Mouse (Mus musculus) spleen, adult 2 months (tissue): Measurements from ENCODE around the gene Ncf4. TPM values are rescaled to one million over a fixed set of nuclear protein-coding genes. Genes with fewer than 3 reads are reported as not detected.

Experiments used
- DNase-seq, 2 experiments: peaks; one replicate each; pipeline versions ENCODE4 v3.0.0 to v3.0.0-alpha.2; 2012 to 2021; ENCODE audit warnings: low spot score in 2 of 2, low read depth in 1 of 2
- H3K27ac ChIP-seq: fragments of 200-500 bp; 2 replicates; pipeline ENCODE4 v1.5.1; 2012; ENCODE audit warnings: low read length, inconsistent platforms; ENCODE audit not compliant: insufficient read depth
- H3K27me3 ChIP-seq: fragments of 200-500 bp; 2 replicates; pipeline ENCODE4 v1.6.1; 2012; ENCODE audit warnings: mild to moderate bottlenecking, moderate library complexity, low read length, inconsistent platforms; ENCODE audit not compliant: control insufficient read depth, insufficient read depth
- H3K36me3 ChIP-seq: fragments of 200-500 bp; 2 replicates; pipeline ENCODE4 v1.6.1; 2012; ENCODE audit warnings: mild to moderate bottlenecking, low read length, inconsistent platforms; ENCODE audit not compliant: control insufficient read depth, insufficient read depth
- H3K4me1 ChIP-seq: fragments of 200-500 bp; 2 replicates; pipeline ENCODE4 v1.6.1; 2011; ENCODE audit warnings: inconsistent platforms; ENCODE audit not compliant: control insufficient read depth, insufficient read depth, insufficient read length
- H3K4me3 ChIP-seq: fragments of 200-500 bp; 2 replicates; pipeline ENCODE4 v1.5.1; 2011; ENCODE audit warnings: mild to moderate bottlenecking, inconsistent platforms; ENCODE audit not compliant: insufficient read depth, insufficient read length; ENCODE audit errors: extremely low read depth
- CTCF ChIP-seq: fragments of 200-500 bp; IDR thresholded peaks from 2 replicates; pipeline ENCODE4 v1.5.1; 2011; ENCODE audit warnings: mild to moderate bottlenecking, inconsistent platforms; ENCODE audit not compliant: insufficient read depth, insufficient read length, insufficient replicate concordance; ENCODE audit errors: extremely low read depth
- POLR2A ChIP-seq: fragments of 200-500 bp; IDR thresholded peaks from 2 replicates; pipeline ENCODE4 v1.6.1; 2011; ENCODE audit warnings: low read depth, low read length, inconsistent platforms
- WGBS: fragments of 180-500 bp; shearing (Covaris S2); methylation state at CpG from one replicate; pipeline ENCODE4 v1.1.7; 2018; 5-methylcytosine and 5-hydroxymethylcytosine counted together
- polyA plus RNA-seq: library from polyadenylated mRNA; depleted of rRNA; stranded (reverse); fragments of >200 nt; gene quantifications from 2 replicates; pipeline ENCODE4 v1.2.3, GENCODE M21; 2012

Gene Ncf4
- polyA plus RNA-seq, 1 experiment: 122 TPM

DNA sequence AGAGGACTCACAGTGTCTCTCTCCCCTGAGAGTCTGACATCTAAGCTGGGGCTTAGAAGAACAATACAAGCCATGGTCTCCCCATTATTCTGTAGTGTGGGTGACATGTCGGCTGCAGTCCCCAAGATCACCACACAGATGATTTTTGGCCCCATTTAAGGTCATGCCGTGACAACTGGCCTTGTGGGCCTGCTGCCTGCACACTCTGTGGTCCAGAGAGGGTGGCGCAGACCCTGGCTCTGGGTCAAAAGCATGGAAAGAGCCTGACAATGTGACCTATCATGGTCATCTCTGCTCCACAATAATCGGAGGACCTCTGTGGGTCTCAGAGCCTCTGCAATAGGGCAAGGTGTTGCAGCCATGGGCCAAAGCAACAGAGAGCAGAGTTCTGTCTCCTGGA lies 49.1 kb downstream of the Ncf4 start:
- H3K36me3 ChIP-seq: no peaks in the 10 kb centered on the region

DNA sequence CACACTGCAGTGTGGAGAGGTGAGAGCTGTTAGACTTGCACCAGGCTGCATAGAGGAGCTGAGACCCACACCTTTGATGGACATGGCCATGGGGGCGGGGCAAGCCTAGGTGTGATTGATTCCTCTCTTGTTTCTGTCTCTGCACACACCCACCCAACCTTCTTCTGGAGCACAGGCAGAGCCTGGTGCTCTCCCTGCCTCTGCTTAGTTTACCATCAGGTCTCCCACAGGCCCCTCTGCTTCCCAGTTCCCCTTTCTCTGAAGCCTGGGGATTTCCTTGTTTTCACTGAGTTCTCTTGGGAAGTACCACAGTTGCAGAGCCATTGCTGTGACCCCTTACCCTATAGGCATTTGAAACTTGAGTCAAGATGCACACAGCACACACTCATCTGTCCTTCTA lies 54.0 kb downstream of the Ncf4 start:
- Histone ChIP-seq H3K36me3 (no peaks in the 10 kb centered on the region), H3K27me3 (no peaks in the 10 kb centered on the region), H3K4me1 (peaks cover 2% of the 10 kb centered on the region; the same call in 1 of the 2 replicates), H3K27ac (no peak overlapping the region), H3K4me3 (no peak overlapping the region)
- no peak for TF ChIP-seq CTCF
- no peak for TF ChIP-seq POLR2A
- WGBS: 91% methylated on average over 1 of the region's 1 CpGs
- no peak for DNase-seq

More for the DNA sequence above, 49.1 kb downstream of the Ncf4 start:
- Histone ChIP-seq H3K4me1 (peaks cover 2% of the 10 kb centered on the region; the same call in 1 of the 2 replicates), H3K27ac (no peak overlapping the region), H3K27me3 (no peaks in the 10 kb centered on the region), H3K4me3 (no peak overlapping the region)
- WGBS: 81% methylated on average over 4 of the region's 4 CpGs
- DNase-seq: no peak
- no peak for TF ChIP-seq CTCF
- no peak for TF ChIP-seq POLR2A

DNA sequence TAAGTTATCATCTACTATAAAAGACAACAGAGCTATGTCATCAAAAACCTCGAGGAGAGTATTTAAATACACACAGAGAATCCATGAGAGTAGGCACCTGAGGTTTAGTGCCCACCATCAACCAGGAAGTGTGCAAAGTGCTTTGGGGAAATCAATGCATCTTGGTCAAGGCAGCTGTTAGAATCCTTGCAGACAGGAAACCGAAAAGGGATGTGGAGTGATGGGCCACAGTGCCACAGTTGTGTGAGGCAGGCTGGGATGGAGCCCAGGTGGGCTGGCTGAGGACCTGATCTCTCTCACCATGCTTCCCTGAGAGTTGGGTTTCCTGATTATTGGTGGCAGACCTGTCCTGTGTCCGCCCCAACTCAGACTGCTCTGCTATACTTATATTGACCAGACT lies 55.0 kb downstream of the Ncf4 start:
- WGBS: 30% methylated on average over 3 of the region's 3 CpGs
- no peak overlapping the region for H3K4me3 ChIP-seq

GRCm38 (mm10) chr15:78300773-78301172 lies 56.2 kb downstream of the Ncf4 start:
- TF ChIP-seq CTCF: no peak
- no peak for TF ChIP-seq POLR2A
- Histone ChIP-seq H3K36me3 (no peaks in the 10 kb centered on the region), H3K4me3 (no peak overlapping the region), H3K27me3 (no peaks in the 10 kb centered on the region), H3K27ac (no peak overlapping the region), H3K4me1 (peaks cover 4% of the 10 kb centered on the region; the same call in 1 of the 2 replicates)
- DNase-seq: no peak

More for the DNA sequence above, 55.0 kb downstream of the Ncf4 start:
- Histone ChIP-seq H3K27me3 (no peaks in the 10 kb centered on the region), H3K4me1 (peaks cover 2% of the 10 kb centered on the region; the same call in 1 of the 2 replicates), H3K36me3 (no peaks in the 10 kb centered on the region), H3K27ac (no peak overlapping the region)
- TF ChIP-seq POLR2A (no peak), CTCF (no peak)
- DNase-seq: no peak

- no peak for TF ChIP-seq CTCF
- Histone ChIP-seq H3K4me1 (peaks cover 7% of the 10 kb centered on the region), H3K27me3 (no peaks in the 10 kb centered on the region), H3K27ac (no peak overlapping the region), H3K36me3 (no peaks in the 10 kb centered on the region), H3K4me3 (no peak overlapping the region)
- WGBS: 96% methylated on average over 4 of the region's 4 CpGs
- no peak for DNase-seq
These were observed 58.1 kb downstream of the Ncf4 start for GRCm38 (mm10) chr15:78302718-78303117.

DNA sequence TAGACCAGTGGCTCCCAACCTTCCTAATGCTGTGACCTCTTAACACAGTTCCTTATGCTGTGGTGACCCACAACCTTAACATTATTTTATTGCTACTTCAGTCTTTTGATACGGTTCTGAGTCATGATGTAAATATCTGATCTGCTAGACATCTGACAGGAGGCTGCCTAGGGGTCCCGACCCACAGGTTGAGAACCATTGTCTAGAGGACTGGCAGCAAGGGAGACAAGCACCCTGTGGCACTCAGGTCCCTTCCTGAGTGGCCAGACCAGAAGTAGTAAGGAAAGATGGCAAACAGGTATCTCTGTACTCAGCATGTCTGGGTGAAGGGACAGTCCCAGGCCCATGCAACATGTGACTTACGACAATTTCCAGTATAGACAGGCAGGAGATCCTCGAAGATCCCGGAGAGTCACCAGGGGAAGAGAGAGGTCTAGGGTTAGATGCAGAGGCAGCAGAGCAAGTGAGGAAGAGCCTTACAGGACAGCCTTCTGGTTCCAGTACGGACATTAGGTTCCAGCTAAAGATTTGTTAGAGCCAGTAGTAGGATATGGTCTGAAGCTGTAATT lies 59.1 kb downstream of the Ncf4 start:
- H3K36me3 ChIP-seq: no peaks in the 10 kb centered on the region
- no peaks in the 10 kb centered on the region for H3K27me3 ChIP-seq
- WGBS: 82% methylated on average over 6 of the region's 6 CpGs
- no peak for DNase-seq
- TF ChIP-seq CTCF (no peak), POLR2A (no peak)
- peaks cover 5% of the 10 kb centered on the region for H3K4me1 ChIP-seq
- no peak overlapping the region; the same call in 1 of the 2 replicates for H3K4me3 ChIP-seq
- no peak overlapping the region for H3K27ac ChIP-seq

DNA sequence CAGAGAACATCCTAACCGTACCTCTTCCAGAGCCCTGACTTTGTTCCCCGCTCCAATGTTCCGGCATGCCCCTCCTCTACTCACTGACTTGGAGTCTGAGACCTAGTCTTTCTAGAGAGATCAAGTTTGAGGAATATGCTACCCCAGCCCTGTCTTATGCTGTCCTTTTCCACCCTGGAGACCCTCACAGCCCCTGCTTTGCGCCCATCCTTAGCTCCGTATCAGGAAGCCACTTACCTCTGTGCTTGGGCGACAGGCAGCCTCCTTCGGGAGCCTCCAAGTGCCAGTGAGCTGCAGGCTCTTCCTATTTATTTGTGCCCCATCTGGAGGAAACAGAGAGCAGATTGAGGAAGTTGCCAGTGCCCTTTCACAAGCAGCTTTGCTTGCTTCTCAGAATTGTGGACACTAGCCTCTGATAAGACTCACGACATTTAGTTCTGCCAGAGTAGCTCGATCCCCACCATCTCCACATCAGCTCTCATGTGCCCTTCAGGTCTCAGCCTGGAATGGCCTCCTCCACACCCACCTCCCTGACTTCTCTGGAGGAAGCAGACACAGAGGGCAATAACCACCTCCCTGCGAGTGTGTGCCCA lies 60.8 kb downstream of the Ncf4 start, which contains the start of gene Csf2rb2:
TSS of gene Csf2rb2 (minus strand) at position 381 of the 593 bp plus-strand sequence.
- Histone ChIP-seq H3K4me3 (peak within 1 kb of the TSS; percentile 40), H3K4me1 (peaks cover 5% of the 10 kb centered on the region), H3K27me3 (no peaks in the 10 kb centered on the region), H3K27ac (0 out of 2 replicates have a peak within 1 kb of the TSS, but pooled peaks have one; percentile 10), H3K36me3 (no peaks in the 10 kb centered on the region)
- 30% methylated on average over 10 of the region's 10 CpGs for WGBS
- DNase-seq: no peak
- TF ChIP-seq POLR2A (no peak), CTCF (no peak)
